Mouse (Mus musculus): ENCODE measurements around the gene Taf5.

The Taf5 gene

DNA sequence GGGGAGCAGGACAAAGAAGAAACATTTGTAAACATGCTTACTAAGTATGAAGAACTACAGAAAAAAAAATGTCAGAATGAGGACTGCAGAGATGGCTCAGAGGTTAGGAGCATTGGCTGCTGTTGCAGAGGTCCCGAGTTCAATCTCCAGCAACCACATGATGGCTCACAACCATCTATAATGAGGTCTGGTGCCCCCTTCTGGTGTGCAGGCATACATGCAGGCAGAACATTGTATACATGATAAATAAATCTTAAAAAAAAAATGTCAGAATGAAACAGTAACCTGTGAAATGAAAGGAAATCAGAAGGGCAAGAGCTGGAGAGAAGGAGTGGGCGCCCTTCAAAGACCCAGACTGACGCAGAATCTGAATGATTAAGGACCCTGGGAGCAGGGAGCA, 1.7 kb upstream of the Taf5 start:
- in situ Hi-C loops (cut with MboI, MseI), result no loop called here

DNA sequence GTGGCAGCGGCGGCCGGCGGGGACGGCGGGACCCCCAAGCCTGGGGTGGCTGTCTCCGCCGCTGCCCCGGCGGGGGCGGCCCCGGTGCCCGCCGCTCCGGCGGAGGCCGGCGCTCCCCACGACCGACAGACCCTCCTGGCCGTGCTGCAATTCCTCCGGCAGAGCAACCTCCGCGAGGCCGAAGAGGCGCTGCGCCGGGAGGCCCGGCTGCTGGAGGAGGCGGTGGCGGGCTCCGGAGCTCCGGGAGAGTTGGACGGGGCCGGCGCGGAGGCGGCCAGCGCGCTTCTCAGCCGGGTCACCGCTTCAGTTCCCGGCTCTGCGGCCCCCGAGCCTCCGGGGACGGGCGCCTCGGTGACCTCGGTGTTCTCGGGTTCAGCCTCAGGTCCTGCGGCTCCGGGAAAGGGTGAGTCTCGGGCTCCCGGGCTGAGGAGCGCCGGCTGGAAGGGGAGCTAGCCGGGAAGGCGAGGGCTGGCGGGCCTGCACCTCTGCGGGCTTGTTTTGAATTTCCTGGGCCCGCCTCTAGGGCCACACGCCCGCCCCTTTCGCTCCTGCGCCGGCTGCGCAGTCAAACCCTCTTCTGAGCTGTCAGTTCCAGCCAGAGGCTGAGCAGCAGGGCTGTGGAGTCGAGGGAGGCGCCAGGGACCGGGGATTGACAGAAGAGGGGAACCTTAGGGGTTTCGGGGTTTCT, 522 bp downstream of the Taf5 start:
- in situ Hi-C loops (cut with MboI, MseI), result no loop called here

DNA sequence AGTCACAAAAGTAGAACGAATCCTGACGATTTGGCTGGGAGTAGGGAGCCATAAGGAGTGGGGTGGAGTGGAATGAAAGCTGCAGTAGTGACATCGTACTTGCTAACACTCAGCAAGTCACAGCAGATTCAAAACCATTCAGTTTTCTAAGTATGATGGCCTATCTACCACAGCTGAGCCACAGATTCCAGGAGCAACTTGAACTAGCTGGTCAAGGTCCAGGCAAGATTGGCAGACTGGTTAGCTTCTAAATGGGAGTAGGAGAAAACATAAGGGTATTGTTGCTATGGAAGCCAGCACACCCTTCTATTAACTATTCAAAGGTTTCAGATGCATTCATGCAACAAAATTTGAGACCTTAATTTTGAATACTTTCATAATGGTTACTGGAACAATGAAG, 20.7 kb downstream of the Taf5 start:
- in situ Hi-C loops (cut with MboI, MseI), result no loop called here

GRCm38 (mm10) chr19:47089718-47090525, 22.4 kb downstream of the Taf5 start:
- in situ Hi-C loops (cut with MboI, MseI), result no loop called here

GRCm38 (mm10) chr19:47090550-47091156, 23.1 kb downstream of the Taf5 start, which contains the start of the genes Usmg5 and Pdcd11:
TSS of gene Usmg5 (minus strand) at chr19:47090647.
TSS of gene Pdcd11 (plus strand) at chr19:47090768.
- in situ Hi-C loops (cut with MboI, MseI), result no loop called here

- in situ Hi-C loops (cut with MboI, MseI), result no loop called here
Measured at GRCm38 (mm10) chr19:47101080-47101479, 33.5 kb downstream of the Taf5 start.

- in situ Hi-C loops (cut with MboI, MseI), result no loop called here
Measured at GRCm38 (mm10) chr19:47104641-47105271, 37.2 kb downstream of the Taf5 start.

- in situ Hi-C loops (cut with MboI, MseI), result no loop called here
Measured at GRCm38 (mm10) chr19:47118634-47119033, 51.1 kb downstream of the Taf5 start.

DNA sequence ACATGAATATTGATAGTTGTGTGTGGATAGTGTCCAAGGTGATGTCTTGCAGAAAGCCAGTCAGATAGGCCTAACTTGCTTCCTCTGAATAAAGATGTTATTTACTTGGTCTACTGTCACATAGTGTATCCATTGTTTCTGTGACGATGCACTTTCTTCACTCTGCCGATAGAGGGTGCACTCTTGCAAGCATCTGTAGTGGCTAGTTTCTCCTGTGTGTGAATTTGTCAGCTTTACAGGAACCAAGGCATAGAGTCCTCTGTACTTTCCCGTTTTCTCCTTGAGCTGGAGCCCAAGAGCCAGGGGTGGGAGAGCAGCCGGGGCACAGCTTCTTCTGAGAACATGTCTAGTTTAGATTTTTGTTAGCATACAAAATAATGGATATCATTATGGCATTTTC, 53.5 kb downstream of the Taf5 start:
- in situ Hi-C loops (cut with MboI, MseI), result no loop called here

- in situ Hi-C loops (cut with MboI, MseI), result no loop called here
Measured at GRCm38 (mm10) chr19:47122802-47123201, 55.3 kb downstream of the Taf5 start.

- in situ Hi-C loops (cut with MboI, MseI), result loop anchor here (5.0 kb wide), 1 partner anchor 39 kb away; no protein-coding TSS in a partner anchor
Measured at GRCm38 (mm10) chr19:47128164-47128563, 60.6 kb downstream of the Taf5 start.

- in situ Hi-C loops (cut with MboI, MseI), result loop anchor here (5.0 kb wide), 1 partner anchor 38 kb away; no protein-coding TSS in a partner anchor
Measured at GRCm38 (mm10) chr19:47128835-47129234, 61.3 kb downstream of the Taf5 start.

GRCm38 (mm10) chr19:47130551-47131125, 63.1 kb downstream of the Taf5 start:
- in situ Hi-C loops (cut with MboI, MseI), result no loop called here
